Mouse (Mus musculus) heart, adult 18-20 months (tissue): ENCODE data around the gene Patj. TPM values are rescaled to one million over a fixed set of nuclear protein-coding genes. Genes with fewer than 3 reads are reported as not detected.

ENCODE experiments used
- DNase-seq, 2 experiments: peaks; one replicate each; pipeline ENCODE4 v3.0.0; 2021 to 2022; ENCODE audit warnings: mixed read lengths in 1 of 2
- total RNA-seq, 2 experiments: library from RNA; stranded (reverse); gene quantifications; 2 replicates each; pipeline ENCODE4 v1.2.3; 2021

Gene Patj
- total RNA-seq, 2 experiments from 2014 or later, result 13.0 to 16.0 TPM

DNA sequence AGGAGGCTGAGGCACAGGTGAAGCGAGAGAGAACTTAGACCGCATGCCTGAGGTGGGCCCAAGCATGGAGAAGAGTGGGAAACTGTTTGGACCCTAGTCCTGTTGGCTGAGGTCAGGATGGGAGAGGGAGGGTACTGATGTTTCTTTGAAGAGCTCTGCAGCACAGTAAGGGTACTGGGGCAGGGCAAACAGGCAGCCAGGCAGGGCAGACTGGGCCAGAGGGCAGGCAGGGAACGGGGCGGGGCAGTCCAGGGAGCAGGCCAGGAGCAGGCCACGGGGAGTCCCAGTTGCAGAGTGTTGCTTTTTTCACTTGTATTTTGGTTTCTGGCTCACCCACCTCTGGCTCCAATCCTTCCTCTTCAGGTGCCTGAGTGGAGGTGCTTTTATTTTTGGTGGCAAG lies 114.4 kb downstream of the Patj start:
- DNase-seq, result no peak

DNA sequence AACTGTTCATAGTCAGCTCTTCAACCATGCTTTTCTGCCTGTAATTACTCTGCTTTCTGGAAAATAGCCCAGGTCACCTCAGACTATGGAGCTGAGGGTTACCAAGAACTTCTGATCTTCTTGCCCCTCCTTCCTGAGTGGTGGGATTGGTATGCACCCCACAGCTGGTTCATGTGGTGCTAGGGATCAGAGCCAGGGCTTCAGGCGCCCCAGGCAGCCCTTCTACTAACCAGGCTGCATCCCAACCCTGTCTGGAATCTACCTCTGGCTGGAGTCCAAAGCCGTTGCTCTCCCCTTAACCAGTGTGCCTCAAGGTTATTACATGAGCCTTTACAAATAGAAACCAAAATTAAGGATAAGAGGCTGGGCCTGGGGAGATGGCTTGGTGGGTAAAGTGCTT lies 115.7 kb downstream of the Patj start:
- peak; percentile 48 to 57 for DNase-seq

DNA sequence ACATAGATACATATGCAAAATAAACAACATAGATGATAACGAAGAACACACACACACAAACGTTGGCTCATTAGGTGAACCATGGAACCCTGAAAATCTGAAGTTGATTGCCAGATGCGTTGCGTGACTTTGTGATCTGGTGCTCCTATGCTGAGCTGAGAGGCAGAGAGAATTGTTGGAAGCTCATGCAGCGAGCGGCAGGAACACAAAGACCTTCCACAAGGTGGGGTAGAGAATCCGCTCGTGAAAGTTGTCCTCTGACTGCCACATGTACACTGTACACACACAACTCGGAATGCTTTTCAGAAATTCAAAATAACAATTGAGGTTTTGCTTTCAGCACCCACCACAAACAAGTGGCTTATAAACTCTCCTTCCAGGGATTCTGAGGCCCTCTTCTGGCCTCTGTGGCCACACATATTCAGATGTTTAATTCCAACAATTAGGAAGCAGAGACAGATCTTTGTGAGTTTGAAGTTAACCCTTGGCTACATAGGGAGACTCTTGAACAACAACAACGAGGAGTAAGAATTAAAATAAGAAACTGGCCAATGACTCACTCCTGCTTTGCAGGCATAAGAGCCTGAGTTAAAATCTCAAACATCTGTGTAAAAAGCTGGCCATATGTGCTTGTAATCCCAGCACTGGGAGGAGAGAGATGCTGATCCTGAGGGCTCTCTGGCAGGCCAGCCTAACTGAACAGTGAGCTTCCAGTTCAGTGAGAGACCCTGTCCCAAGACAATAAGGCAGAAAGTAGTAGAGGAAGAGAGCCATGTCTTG lies 116.6 kb downstream of the Patj start:
- DNase-seq, result no peak

DNA sequence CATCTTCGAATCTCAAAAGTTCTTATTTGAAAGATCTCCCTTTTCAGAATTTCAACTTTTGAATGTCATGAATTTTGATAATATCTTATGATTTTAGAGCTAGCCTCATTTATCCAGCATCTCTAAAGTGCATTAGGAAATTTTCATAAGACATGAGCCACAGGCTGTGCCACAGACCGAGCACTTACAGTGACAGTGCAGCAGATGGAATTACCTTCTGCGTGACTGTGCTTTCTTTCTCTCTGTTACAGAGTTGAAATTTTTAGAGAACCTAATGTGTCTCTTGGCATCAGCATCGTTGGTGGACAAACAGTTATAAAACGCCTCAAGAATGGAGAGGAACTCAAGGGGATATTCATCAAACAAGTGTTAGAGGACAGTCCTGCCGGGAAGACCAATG lies 124.9 kb downstream of the Patj start:
- no peak for DNase-seq

DNA sequence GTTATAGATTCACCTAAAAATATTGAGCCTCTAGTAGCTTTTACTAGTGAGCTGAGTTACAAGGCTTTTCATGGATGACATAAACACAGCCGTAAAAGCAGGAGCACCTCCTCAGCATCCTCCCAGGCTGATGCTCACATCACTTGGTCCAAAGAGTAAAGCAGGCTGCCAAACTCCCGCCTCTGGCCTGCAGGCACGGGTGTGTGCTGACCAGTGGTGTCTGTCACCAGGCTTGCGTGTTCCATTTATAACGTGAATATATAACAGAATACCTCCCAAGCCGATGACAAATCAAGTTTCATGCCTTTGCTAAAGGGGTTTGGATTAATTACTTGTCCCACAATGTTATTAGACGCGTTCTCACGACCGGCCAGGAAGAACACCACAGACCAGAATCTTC lies 128.9 kb downstream of the Patj start:
- no peak for DNase-seq

DNA sequence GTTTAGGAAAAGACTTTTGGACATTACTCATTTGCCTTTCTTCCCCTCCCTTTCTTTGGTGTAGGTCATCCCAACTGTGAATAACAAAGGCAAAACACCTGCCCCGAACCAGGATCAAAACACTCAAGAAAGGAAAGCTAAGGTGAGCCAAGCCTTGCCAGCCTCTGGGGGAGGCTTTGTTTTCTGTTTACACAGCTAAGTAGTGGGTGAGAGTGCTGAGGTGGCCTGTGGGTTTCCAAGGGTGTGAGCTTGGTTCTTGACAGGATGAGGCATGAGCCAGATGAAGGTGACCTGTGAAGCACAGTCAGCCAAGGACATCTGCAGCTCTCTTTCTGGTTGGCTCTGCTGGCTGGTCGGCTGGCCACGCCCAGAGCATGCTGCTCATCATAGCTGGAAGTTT lies 139.9 kb downstream of the Patj start:
- DNase-seq, result no peak

DNA sequence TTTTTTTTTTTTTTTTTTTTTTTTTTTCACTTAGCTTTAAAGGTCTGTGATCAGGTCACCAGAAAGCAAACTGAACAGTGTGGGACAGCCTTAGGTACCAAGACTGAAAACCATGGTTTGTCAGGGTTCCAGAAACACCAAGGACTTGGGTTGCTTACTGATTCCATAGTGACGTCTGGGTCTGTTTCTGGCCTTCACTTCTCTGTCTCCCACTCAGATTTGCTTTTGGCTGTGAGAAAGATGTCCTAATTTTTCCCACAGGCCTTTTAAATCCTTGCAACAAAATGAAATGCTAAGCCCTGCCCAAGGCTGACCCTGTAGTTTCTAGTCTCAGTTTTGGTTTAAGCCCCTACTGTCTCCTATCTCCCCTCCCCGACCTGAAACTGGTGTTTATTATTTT lies 146.0 kb downstream of the Patj start:
- DNase-seq, result no peak

DNA sequence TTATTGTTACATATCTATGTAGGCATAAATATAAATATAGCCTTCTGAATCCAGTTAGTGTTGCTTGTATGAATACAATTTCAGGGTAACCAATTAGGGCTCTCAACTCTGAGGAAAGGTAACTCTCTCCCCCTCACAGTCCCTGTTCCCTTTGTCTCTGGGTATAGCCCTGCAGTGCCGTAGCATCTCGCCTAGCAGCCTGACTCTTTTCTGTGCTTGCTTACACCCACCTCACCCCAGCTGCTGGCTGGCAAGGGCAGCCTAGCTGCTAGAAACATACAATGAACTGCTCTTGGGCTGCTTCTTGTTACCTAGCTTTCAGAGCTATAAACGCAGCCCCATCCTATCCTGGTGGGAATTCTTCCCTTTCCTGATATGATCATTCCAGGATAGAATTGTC lies 147.4 kb downstream of the Patj start:
- no peak for DNase-seq

DNA sequence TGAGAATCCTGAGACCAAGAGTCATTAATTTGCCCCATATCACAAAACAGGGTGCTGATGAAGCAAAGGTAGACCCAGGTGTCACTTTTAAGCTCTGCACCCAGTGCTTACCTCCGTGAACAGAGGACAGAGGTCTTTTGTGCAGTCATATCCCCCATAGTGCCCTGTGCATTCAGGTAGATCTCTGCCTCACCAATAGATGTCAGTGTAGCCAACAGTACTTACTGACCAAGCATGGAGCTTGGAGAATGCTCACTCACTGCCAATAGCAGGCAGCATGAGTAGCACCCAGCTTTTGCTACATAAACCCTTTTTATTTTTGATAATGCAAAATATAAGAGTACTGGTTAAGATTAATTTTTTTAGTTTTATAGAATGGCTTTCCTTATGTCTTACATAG lies 149.8 kb downstream of the Patj start:
- peak; percentile 21 to 22 for DNase-seq

DNA sequence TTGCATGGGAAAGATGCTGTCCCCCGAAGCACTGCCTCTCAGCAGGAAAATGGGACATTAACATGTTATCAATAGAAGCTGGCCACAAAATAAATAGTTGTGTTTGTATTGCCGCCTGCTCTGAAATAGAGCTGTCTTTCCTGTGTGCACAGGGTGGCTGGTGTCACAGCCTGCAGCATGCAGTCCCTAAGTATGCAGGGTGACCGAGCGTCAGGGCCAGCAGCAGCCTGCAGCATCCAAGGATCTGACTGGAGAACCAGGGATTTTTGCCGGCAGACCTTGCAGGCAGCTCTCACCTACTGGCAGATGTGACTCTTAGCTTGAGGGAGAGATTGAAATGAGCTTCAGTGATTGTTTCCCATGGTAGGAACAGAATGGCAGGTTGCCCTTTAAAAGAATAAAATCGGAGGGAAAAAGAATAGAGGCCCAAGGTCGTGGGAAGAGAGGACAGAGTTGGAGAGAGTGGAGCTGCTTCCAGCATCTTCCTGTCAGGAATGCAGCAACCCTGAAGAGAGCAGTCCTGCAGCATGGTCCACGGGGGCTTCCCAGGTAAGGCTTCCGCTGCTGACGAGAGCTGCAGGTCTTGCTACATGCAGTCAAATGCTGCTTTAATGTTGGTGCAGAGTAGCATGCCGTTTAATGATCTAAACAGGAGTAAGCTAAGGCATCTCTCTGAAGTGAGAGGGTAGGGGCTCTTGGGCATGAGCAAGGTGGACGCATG lies 151.0 kb downstream of the Patj start:
- no peak for DNase-seq

DNA sequence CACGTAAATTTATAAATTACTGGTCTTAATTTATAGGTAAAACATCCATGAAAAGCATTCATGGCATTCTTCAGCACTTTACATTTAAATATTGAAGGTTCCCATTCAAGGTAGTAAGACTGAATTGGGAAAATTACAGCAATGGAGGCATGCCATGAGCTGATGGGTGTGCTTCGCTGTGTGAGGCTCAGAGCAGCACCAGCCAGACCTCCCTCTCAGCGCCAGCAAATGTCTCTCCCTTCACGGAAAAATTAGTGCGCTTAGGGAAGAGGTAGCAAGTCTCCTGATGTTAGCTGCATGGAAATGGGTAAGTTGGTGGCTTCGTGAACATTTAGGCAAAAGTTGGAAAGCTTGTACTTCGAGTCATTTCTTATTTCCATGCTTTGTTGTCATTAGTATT lies 153.9 kb downstream of the Patj start:
- no peak for DNase-seq

DNA sequence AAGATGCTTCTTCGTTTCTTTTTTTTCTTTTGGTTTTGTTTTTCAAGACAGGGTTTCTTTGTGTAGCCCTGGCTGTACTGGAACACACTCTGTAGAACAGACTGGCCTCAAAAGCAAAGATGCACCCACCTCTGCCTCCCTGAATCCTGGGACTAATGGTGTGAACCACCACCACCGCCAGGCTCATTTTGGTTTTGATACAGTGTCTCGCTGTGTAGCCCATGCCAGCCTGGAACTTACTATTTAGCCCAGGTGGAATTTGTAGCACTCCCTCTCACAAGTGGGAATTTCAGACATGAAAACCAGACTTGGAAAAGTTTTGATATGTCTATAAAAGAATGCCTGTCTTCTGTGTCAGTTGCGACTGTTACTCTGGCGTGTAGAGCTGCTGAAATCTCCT lies 154.5 kb downstream of the Patj start:
- no peak for DNase-seq

DNA sequence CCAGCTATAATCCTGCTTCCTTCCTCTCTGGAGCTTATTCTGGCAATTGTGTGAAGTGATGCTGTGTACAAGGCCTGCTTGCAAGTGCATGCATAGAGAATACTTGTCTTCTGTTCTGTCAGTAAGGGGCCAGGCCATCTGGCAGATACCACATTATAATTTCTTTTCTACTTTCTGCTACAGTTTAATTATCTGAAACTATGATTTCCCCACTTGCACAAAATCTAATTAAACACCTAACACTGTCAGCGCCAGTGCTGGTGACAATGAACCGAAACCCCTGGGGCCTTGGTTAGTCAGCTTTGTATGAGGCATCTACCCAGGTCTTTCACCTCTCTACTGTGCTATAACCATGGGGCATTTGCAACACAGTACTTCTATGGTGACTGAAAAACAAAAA lies 160.1 kb downstream of the Patj start:
- no peak for DNase-seq

DNA sequence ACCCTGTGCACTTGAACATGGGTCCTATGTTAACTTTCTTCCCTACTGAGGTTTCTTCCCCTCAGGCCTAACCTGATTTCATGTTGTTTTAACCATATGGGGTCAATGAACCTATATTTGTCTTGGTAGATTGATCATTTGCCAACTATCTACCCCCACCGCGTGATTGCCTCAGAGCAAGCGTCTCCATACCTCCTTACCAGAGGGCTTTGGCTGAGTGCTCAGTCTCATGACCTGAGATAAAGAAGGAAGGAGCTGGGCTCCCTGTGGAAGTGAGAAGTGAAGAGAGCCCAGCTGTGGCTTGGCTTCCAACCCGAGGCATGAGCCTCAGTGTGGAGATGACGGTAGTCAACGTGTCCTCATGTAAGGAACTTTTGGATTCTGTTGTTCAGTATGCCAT lies 160.9 kb downstream of the Patj start:
- no peak for DNase-seq

DNA sequence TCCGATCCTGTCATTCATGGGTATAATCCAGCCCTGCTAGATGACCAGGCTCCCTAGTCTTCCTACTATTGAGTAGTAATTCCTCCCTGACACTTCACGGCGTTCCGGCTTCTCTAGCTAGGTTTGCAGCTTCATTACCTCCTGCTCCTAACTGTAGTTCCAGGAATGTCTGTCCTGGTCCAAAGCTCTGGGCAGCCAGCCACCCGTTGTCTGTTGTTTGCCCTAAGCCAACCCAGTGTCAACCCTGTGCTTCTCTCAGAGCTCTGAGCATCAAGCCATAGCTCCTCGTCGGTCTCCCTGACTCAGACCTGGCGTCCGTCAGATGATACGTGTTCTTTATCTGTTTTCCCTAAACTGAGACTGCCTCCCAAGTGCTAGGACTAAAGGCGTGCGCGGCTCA lies 161.6 kb downstream of the Patj start:
- peak; percentile 58 to 59 for DNase-seq

DNA sequence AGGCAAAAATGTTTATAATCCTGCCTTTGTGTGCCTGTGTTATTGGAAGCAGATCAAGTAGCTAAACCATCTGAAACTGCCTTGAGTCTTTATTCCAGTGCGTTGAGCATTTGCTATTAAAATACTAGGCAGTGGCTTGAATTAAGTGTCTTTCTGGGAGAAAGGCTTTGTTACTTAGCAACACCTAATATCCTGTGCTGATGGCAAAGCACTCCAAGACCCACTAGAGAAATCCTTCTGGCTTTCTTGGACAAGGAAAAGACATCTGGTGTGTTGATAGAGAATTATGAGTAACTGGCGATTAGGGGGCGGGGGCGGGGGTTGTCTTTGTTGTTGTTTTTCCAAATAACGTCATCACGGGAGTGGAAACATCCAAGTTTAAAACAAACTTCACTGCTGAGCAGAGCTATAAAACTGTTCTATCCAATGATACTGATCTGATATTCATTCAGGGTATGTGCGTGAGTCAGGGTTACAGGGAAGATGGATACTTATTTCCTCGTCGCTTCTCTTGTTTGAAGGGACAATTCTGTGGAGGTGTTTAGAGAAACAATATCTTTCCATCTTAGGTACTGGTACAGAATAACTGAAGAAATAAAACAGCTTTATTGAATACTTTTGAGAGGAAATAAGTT lies 164.7 kb downstream of the Patj start:
- no peak for DNase-seq

DNA sequence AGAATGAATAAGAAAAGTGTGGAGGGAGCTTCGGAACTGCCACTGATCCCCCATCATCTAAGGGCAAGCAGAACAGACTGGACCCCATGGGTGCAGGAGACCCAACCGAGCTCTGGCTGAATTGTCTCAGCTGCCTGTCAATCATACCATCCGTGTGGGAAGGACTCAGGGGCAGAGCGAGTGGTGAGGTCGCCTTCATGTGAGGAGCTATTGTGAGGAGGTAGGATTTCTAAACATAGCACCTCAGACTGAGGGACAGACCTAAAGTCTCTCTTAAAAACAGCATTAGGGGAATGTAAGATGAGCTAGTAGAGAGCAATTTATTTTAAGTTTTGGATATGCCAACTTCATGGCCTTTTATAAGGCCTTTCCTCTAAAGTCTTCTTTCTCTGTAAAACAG lies 167.5 kb downstream of the Patj start:
- no peak for DNase-seq

DNA sequence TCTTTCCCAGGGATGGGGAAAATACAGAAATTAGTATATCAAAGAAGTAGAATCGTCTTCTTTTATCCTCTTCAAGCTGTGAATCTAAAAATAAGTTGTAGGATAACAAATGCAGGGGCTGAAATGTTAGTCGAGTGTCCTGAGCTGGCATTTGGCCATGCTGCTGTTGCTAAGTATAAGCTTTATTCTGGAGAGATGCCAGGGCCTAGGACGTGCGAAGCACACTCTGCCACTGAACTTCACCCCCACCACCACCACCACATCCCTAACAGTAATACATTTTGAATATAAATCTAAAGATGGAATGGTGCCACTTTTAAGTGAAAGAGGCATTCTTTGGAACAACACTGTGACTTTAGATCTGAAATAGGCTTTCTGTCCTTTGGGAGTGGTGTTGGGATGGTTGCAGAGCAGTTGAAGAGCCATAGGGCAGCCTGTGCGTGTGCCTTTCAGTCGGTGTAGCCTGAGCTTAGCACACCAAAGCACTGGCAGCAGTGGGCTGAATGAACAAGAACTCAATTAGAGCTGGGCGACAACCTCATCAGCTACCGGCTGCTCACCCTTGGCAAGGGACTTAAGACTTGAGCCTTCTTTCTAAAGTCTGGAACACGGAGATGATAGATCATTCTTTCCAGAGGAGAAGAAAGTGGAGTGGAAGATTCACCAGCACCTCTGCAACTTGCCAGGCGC lies 168.1 kb downstream of the Patj start:
- DNase-seq, result peak; percentile 65 to 69

DNA sequence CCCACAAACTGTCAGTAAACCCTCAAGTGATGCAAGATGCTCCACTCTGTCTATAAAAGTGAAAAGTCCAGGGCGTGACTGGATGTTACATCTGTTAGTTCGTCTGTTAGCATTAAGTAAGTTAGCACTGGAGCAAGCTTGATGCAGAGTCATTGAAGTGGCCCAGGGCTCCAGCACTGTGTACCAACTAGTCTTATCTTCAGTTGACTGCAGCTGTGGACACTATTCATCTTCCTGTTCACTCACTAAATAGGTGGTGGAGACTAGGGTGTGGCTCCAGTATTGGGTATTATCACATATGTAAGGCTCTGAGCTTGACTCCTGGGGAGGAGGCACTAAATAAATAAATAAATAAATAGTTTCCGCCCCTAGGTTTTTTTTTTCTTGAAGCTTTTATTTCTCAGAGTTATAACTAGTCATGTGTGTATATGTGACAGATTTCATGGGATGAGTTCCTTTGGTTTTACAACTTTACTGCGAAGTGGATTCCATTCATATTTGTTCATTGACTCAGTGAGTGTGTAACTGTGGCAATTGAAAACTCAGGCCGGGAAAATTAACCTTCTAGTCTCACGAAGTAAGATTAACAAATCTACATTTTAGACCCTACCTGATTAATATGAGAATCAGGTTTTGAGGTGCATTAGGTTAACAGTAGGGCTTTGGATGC lies 168.7 kb downstream of the Patj start:
- no peak for DNase-seq

DNA sequence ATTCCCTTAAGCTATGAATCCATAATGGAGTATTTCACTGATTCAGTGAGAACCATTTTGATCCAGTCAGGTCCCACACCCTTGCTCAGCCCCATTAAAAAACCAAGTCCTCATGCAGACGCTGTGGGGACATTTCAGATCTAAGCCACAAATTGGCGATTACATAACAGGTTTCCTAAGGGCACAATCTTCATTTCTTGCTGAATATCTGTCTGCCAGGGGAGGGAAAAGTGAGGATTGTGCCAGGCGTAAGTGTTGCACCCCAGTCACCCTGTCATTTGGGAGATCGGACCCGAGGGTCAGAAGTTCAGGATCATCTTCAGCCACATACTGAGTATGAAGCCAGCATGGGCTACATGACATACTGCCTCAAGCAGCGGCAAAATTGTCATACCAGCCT lies 171.2 kb downstream of the Patj start:
- DNase-seq, result no peak

DNA sequence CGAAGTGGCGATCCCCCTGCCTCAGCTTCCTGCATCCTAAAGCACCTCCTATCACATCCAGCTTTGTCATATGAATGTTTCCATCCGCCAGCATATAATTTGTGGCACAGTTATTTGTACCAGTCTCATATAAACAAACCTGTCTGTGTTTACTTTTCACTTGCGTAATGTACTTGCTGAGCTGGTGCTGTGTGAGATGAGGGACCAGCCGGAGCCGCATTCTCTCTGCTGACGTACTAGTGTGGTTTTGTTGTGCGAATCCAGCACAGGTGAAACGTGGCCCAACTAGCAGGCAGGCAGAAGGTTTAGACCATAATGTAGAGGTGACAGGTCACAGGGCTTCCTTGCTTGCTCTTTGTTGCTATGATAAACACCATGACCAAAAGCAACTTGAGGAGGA lies 171.9 kb downstream of the Patj start:
- DNase-seq, result no peak

DNA sequence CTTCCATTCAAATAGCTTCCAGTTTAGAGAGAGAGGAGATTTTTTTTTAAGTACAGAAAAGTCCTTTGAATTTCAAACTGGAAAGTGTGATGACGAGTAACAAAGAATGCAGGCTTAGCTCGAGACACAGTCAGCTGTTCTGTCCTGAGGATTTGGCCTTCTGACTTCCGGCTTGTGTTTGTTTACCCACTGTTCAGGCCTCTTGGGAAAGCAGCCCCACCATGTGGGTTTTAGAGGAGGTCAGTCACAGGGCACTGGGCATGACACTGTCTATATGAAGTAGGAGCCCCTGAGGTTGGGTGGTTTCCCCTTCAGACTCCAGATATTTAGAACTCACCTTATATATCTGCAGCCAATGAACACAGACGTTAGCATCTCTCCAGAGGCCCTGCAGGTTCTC lies 174.3 kb downstream of the Patj start:
- no peak for DNase-seq
